Mouse (Mus musculus): ENCODE measurements at regions not wholly inside any gene's neighbourhood (a gene's known extent, or its start where the extent isn't known, plus 50 kb on each side); places are given as distances from the start of the nearest gene placed in this dataset.

- no peak for DNase-seq (ENCODE audit: low spot score in 2 of 2)
Measured at GRCm38 (mm10) chr6:143372487-143372886, 205.5 kb downstream of the Etnk1 start.

- DNase-seq (ENCODE audit: low spot score in 2 of 2) = peak; percentile 50 to 52
Measured at GRCm38 (mm10) chr6:143373686-143374273, 206.8 kb downstream of the Etnk1 start.

- DNase-seq (ENCODE audit: low spot score in 2 of 2) = no peak
Measured at GRCm38 (mm10) chr6:143375951-143376713, 209.1 kb downstream of the Etnk1 start.

- DNase-seq (ENCODE audit: low spot score in 2 of 2) = no peak
Measured at GRCm38 (mm10) chr6:143377121-143377520, 210.1 kb downstream of the Etnk1 start.

- DNase-seq (ENCODE audit: low spot score in 2 of 2) = no peak
Measured at GRCm38 (mm10) chr6:143378126-143378525, 211.1 kb downstream of the Etnk1 start.

- no peak for DNase-seq (ENCODE audit: low spot score in 2 of 2)
Measured at GRCm38 (mm10) chr6:143380490-143380889, 213.5 kb downstream of the Etnk1 start.

- no peak for DNase-seq (ENCODE audit: low spot score in 2 of 2)
Measured at GRCm38 (mm10) chr6:143386597-143387450, 219.8 kb downstream of the Etnk1 start.

GRCm38 (mm10) chr6:143393543-143394207, 226.7 kb downstream of the Etnk1 start:
- DNase-seq (ENCODE audit: low spot score in 2 of 2) = no peak

GRCm38 (mm10) chr6:143394377-143394776, 227.4 kb downstream of the Etnk1 start:
- DNase-seq (ENCODE audit: low spot score in 2 of 2) = no peak

GRCm38 (mm10) chr6:143401436-143401835, 234.4 kb downstream of the Etnk1 start:
- DNase-seq (ENCODE audit: low spot score in 2 of 2) = no peak

GRCm38 (mm10) chr6:143401921-143402320, 234.9 kb downstream of the Etnk1 start:
- no peak for DNase-seq (ENCODE audit: low spot score in 2 of 2)

GRCm38 (mm10) chr6:143402766-143403165, 235.7 kb downstream of the Etnk1 start:
- no peak for DNase-seq (ENCODE audit: low spot score in 2 of 2)

- no peak for DNase-seq (ENCODE audit: low spot score in 2 of 2)
Measured at GRCm38 (mm10) chr6:143404521-143404920, 237.5 kb downstream of the Etnk1 start.

- no peak for DNase-seq (ENCODE audit: low spot score in 2 of 2)
Measured at GRCm38 (mm10) chr6:143412056-143412455, 245.0 kb downstream of the Etnk1 start.

GRCm38 (mm10) chr6:143412721-143413120, 245.7 kb downstream of the Etnk1 start:
- DNase-seq (ENCODE audit: low spot score in 2 of 2) = no peak

- no peak for DNase-seq (ENCODE audit: low spot score in 2 of 2)
Measured at GRCm38 (mm10) chr6:143414590-143415382, 247.8 kb downstream of the Etnk1 start.

- DNase-seq (ENCODE audit: low spot score in 2 of 2) = no peak
Measured at GRCm38 (mm10) chr6:143415383-143415778, 248.4 kb downstream of the Etnk1 start.

- no peak for DNase-seq (ENCODE audit: low spot score in 2 of 2)
Measured at GRCm38 (mm10) chr6:143419872-143420271, 252.9 kb downstream of the Etnk1 start.

- DNase-seq (ENCODE audit: low spot score in 2 of 2) = no peak
Measured at GRCm38 (mm10) chr6:143423026-143423425, 256.0 kb downstream of the Etnk1 start.

GRCm38 (mm10) chr6:143425182-143425829, 258.3 kb downstream of the Etnk1 start:
- DNase-seq (ENCODE audit: low spot score in 2 of 2) = no peak

All from adrenal gland, adult 18-20 months (tissue).